Mouse (Mus musculus) spleen, postnatal 36 days (tissue): ENCODE data around the gene Isca2.

Experiments
- DNase-seq, 2 experiments: peaks; one replicate each; pipeline ENCODE4 v3.0.0; 2022; ENCODE audit warnings: low spot score in 2 of 2, mixed read lengths in 1 of 2

The Isca2 gene

DNA sequence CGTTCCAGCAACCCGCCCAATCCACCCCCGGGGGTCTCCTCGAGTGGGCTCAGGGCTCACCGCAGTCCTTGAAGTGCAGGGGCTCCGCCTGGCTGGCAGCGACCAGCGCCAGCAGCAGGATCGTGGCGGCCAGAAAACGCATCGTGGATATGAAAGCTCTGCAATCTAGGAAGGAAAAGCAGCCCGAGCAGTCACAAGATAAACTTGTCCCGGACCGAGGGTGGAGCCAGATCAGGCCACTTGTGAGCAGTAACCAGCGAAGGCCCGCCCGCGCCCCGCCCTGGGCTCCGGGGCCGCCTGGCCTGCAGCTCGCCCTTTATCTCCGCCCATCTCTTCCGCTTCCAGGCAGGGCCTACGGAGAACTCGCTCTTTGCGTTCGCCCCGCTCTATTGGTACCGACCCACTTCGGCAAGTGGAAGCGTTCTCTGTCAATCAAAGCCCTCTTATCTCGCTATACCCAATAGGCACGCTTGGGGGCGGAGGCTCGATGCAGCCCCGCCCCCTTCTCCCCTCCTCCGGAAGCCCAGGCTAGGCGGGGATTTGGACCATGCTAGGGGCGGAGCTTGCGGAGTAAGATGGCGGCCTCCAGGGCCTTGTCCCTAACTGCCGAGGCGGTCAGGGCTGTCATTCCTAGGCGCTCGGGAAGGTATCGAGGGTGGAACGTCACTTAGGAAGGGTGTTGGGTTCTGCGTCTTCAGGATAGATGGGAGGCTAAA is at the start of gene Isca2, which contains the start of gene Npc2:
Isca2 (plus strand) TSS at position 526 of the 716 bp plus-strand sequence.
Npc2 (minus strand) TSS at position 427 of the 716 bp plus-strand sequence.
- peak; percentile 99 to 100 for DNase-seq

- DNase-seq = no peak
These were observed 46.7 kb upstream of the Isca2 start for GRCm38 (mm10) chr12:84726391-84726790.

DNA sequence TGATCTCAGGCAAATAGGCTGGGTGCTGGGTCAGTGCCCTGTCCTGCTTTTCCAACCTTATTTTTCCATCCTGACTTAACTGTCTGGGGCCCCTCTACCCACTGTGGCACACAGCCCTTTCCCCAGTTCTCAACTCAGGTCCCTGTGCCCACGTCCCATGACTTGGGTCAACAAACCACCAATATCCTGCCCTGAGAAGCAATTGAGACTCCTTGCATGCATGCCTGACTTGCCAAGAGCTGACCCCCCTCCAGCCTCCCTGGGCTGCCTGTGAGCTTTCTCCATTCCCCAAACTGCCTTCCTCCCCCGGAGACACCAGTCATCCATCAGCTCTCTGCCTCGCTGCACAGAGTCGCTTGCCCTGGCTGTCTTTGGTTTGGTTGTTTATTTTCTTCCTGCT is 46.1 kb upstream of the Isca2 start:
- DNase-seq = no peak

DNA sequence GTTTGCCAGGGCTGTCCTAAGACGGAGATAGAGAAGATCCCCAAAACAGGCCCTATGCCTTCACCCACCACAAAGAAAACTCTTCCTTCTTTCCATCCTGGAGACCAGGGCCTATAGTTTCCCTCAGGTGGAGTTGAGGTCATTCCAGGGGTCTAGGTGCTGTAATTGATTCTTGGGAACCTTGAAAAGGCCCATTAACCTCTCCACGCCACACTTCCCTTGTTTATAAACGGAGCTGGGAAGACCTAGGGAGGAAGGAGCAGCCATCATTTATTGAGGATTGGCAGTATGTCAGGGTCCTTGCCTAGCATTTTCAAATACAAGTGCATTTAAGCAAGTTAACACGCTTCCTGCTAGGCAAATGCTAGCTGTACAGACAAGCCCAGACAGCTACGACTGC is 45.6 kb upstream of the Isca2 start:
- DNase-seq = no peak

DNA sequence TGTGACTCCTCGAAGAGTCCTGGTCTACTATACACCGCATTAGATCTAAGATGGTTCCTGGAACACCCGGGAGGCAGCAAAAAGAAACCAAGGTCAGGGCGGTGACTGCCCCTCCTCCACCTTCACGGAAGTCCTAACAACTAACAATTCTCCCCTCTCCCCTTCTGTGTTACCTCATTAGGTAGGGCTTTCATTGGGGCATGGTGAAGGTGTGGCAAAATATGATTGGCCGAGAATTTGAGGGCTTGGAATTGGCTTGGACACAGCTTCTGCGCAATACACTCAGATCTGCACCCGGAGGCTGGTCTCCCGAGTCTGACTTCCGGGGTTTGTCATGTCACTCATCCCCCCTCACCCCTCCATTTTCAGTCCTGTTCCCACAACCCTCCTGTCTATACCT is 44.6 kb upstream of the Isca2 start:
- no peak for DNase-seq

- no peak for DNase-seq
These were observed 39.7 kb upstream of the Isca2 start for GRCm38 (mm10) chr12:84733366-84733765.

DNA sequence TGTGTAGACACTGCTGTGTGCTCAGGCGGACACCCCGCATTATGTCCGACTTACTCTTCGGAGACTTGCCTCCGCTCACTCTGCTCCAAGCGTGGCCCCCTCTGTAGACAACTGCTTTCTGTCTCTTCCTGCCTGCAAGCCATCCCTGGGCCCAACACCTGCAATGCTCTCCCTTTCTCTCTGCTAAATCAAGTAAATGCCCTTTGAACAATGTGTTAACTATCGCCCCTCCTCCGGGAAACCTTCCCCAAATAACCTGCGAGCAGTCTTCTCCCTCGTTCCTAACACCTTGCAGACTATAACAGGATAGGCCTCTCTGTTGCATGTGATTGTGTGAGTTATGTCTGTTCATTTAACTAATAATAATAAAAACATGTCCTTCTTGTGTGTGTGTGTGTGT is 29.6 kb upstream of the Isca2 start:
- no peak for DNase-seq

DNA sequence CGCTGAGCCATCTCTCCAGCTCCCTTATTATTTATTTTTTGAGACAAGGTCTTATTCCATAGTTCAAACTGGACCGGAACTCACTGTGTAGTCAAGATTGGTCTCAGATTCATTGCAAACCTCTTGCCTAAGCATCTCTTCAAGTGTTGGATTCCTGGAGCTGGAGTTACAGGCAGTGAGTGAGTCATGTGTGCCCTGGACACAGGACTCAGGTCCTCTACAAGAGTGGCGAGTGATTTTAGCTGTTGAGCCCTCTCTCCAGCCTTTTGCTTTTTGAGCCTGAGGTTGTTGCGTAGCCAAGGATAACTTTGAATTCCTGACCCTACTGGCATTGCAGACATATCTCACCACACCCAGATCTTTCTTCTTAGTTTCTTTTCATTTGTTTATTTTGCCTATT is 27.4 kb upstream of the Isca2 start:
- no peak for DNase-seq

DNA sequence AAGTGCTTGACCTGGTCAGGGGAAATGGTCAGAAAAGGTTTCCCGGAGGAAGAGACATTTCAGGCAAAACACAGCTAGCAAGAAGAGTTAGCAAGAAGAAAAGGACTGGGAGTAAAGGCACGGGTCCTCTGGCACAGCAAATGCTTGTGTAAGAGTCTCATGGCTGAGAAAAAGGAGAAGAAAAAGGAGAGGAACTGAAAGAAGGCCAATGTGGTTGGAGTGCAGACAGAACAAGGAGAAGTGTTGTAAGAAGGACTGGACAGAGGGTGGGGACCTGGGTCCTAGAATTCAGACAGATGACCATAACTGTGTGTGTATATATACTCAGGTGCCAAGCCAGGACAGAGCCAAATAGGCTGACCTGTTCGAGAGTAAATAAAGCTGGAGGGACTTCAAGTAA is 24.9 kb upstream of the Isca2 start:
- no peak for DNase-seq

- no peak for DNase-seq
These were observed 22.4 kb upstream of the Isca2 start for GRCm38 (mm10) chr12:84750661-84751060.

DNA sequence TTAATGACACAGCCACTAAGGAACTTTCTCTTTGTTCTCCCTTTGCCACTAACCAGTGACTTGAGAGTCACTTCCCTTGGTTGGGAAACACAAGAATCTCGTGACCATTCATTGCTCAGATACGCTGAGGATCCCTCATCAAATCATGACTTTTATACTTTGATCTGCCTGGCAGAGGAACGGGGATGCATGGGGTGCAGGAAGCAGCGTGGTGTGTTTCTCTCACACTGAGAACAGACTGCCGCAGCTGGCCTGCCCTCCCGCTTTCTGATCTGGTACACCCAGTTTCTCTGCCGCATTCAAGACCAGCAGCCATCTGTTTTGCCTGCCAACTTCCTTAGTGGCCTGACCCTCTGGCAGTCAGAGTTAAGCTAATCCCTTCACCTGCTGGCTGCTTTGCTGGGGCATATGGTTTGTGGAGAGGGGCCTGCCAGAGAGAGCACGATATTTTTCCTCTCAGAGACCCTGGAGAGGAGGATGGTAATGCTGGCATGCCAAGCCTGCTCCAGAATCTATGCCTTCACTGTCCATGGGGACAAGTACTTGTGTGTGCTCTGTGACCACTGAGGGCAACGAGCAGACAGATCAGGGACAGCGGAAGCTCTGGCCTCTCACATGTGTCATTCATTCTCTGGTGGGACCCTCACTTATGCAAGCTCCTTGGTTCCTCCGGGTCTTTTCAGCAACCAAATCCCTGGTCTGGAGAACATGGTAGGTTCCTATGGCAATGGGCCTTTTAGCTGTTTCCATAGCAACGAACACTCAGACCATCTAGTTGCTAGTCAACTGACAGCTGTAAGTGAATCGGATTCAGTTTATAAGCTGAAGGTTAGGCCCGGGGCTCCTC is 20.7 kb upstream of the Isca2 start:
- peak; percentile 22 to 23 for DNase-seq

GRCm38 (mm10) chr12:84755008-84755695 is 17.9 kb upstream of the Isca2 start:
- peak; percentile 39 to 50 for DNase-seq

DNA sequence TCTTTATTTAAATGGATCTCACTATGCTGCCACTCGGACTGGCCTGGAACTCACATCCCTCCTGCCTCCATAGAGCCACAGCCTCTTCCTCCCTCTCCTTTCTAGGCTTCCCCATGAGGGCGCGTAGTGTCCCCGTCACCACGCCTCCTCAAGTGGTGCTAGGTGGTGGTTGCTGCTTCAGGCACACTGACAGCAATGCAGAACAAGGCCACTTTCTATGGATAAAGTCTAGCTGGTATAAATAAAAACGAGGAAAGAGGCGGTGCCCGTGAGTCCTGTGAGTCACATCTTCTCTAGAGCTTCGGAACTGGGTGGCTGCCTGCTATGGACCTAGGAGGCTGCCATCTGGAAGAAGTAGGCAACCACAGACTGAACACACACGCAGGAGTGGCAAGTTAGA is 17.0 kb upstream of the Isca2 start:
- DNase-seq = no peak

GRCm38 (mm10) chr12:84759063-84759462 is 14.0 kb upstream of the Isca2 start:
- DNase-seq = no peak

- DNase-seq = peak; percentile 31 to 37
These were observed 10.5 kb upstream of the Isca2 start for GRCm38 (mm10) chr12:84762532-84762931.

DNA sequence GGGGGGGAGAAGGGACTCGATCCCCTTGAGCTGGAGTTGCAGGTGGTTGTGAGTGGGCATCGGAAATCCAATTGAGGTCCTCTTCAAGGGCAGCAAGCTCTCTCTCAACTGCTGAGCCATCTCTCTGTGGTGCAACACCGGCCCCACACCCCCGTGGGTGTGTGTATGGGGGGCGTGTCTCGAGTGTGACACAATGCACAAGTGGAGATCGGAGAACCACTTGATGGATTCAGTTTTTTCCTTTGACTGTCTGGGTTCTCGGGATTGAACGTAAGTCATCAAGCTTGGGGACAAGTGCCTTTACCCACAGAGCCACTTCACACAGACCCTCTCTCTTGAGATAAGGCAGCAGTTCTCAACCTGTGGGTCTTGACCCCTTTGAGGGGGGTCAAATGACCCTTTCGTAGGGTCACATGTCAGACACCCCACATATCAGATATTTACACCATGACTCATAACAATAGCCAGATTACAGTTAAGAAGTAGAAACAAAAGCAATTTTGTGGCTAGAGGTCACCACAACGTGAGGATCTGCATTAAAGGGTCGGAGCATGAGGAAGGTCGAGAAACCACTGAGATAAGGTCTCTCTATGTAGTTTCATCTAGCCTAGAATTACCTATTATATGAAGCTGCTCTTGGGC is 9.4 kb upstream of the Isca2 start:
- no peak for DNase-seq

DNA sequence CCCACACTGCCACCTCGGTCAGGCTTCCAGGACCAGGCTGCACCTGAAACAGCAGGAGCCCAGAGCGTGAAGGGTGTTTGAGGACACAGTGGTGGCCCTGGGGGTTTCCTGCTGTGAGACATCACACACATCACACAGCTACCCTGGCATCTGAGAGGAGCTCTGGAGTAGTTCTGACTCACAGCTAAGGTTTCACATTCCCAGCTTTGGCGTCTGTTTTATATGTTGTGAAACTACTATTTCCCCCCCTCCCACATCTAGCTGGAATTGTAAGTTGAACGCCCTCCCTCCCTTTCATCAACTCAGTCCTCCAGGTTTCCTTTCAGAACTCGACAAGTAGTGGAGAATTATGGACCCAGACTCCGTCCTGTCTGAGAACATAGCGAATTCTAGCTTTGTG is 8.3 kb upstream of the Isca2 start:
- no peak for DNase-seq

DNA sequence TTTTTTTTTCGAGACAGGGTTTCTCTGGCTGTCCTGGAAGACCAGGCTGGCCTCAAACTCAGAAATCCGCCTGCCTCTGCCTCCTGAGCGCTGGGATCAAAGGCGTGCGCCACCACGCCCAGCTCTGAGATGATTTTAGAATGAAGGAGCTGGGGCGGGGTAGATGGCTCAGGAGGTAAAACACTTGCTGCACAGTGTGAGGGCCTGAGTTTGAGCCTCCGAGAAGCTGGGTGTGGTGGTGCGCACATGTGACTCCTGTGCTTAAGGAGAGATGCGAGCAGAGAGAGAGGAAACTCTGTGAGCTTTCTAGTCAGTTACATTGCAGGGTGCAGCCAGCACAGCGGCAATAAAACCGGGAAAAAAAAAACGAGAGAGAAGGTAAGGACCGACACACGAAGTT is 7.5 kb upstream of the Isca2 start:
- no peak for DNase-seq

DNA sequence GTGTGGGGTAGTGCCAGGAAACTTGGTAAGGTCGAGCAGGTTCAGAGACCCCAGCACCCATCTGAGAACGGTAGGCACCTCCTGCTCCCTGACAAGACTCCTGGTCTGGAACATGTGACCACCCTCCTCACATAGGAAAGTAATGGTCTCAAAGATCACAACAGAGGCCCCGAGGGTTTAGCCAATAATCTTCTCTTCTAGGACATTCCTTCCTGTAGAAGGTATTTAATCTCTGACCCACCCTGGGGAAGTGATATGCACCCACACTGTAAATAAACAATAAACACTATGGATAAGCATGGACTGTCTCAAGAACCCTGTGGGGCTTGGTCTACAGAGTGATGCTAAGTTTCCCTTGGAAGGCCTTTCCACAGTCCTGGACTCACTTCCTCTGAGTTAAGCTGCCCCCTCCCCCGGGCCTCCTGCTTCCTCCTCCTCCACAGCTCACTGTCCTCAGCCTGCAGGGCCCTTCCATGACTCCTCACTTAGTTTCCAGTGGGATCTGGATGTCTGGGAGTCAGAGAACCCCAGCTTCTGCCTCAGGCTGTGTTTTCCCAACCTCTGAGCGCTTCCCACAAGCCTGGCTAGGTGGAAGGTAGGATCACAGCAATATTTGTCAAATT is 6.8 kb upstream of the Isca2 start:
- no peak for DNase-seq

- DNase-seq = no peak
These were observed 5.5 kb upstream of the Isca2 start for GRCm38 (mm10) chr12:84767510-84767909.

DNA sequence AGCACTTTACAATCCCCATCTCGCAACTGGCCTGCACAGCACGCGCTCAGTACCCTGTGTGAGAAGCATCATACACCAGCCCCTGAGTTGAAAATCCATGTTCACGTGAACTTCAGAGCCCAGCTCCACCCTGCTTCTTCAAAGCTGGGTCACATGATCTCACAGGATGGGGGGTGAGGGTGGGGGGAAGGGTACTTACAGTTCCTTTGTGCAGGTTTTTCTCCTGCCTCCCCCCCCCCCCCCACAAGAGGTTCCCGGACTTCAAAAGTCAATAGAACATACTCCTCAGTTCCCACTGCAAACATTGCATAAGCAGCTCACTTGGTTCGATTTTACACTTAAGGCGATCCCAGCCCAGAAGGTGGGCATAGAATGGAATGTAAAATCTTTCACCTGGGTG is 3.4 kb upstream of the Isca2 start:
- DNase-seq = no peak
